Mouse (Mus musculus): Measurements from ENCODE around the gene Slc9a3r1. TPM values are rescaled to one million over a fixed set of nuclear protein-coding genes. Genes with fewer than 3 reads are reported as not detected.

Slc9a3r1 gene
- total and polyA plus RNA-seq, 2 experiments from 2014 or later = 48.5 to 73.9 TPM

GRCm38 (mm10) chr11:115189304-115189703 is 26.2 kb downstream of the Slc9a3r1 start:
- TF ChIP-seq CTCF (IDR thresholded peaks at IDR 0.05; ENCODE audit: low read depth) = no peak
- ATAC-seq = no peak

GRCm38 (mm10) chr11:115192180-115192579 is 29.0 kb downstream of the Slc9a3r1 start:
- Histone ChIP-seq H3K36me3 (ENCODE audit: insufficient read depth) (peaks cover 12% of the 10 kb centered on the region), H3K27me3 (ENCODE audit: insufficient read depth, low read length) (no peaks in the 10 kb centered on the region), H3K9me3 (ENCODE audit: low read length) (no peaks in the 10 kb centered on the region), H3K9ac (no peak overlapping the region), H3K4me2 (ENCODE audit: low read depth) (no peak overlapping the region), H3K27ac (ENCODE audit: low read depth, low read length) (no peak overlapping the region), H3K4me1 (ENCODE audit: insufficient read depth) (no peaks in the 10 kb centered on the region), H3K4me3 (ENCODE audit: low read depth, low read length) (no peak overlapping the region)
- TF ChIP-seq CTCF (IDR thresholded peaks at IDR 0.05; ENCODE audit: low read depth) = no peak
- no peak for DNase-seq
- no peak for ATAC-seq
- WGBS = 83% methylated on average over 9 of the region's 9 CpGs

More at GRCm38 (mm10) chr11:115189304-115189703, 26.2 kb downstream of the Slc9a3r1 start:
- H3K36me3 ChIP-seq (ENCODE audit: insufficient read depth) = peaks cover 7% of the 10 kb centered on the region
- H3K9me3 ChIP-seq (ENCODE audit: low read length) = no peaks in the 10 kb centered on the region
- H3K9ac ChIP-seq = no peak overlapping the region
- no peak overlapping the region for H3K27ac ChIP-seq (ENCODE audit: low read depth, low read length)
- H3K4me1 ChIP-seq (ENCODE audit: insufficient read depth) = no peaks in the 10 kb centered on the region
- no peak overlapping the region for H3K4me3 ChIP-seq (ENCODE audit: low read depth, low read length)
- DNase-seq = no peak
- H3K27me3 ChIP-seq (ENCODE audit: insufficient read depth, low read length) = no peaks in the 10 kb centered on the region
- 93% methylated on average over 6 of the region's 6 CpGs for WGBS
- H3K4me2 ChIP-seq (ENCODE audit: low read depth) = no peak overlapping the region

DNA sequence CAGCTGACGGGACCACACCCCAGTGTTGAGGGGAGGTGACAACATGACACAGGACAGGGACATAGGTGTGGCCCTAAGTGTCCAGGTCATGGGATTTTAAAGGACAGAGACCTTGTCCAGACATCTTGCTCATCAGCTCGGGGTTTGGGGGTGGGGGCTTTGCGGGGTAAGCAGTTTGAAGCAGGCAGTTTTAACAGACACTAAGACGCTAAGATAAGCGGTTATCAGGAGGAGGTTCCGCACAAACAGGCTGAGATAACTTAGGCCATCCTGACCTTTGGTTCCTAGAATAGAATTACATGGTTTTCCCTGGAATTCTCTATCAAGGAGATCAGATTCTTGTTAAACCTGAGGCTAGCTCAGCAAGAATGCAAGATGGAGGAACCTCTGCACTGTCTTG is 31.6 kb downstream of the Slc9a3r1 start:
- DNase-seq = no peak
- no peaks in the 10 kb centered on the region for H3K9me3 ChIP-seq (ENCODE audit: low read length)
- no peaks in the 10 kb centered on the region for H3K27me3 ChIP-seq (ENCODE audit: insufficient read depth, low read length)
- peaks cover 12% of the 10 kb centered on the region for H3K36me3 ChIP-seq (ENCODE audit: insufficient read depth)
- ATAC-seq = no peak
- H3K27ac ChIP-seq (ENCODE audit: low read depth, low read length) = no peak overlapping the region
- WGBS = 91% methylated on average over 6 of the region's 6 CpGs
- H3K4me3 ChIP-seq (ENCODE audit: low read depth, low read length) = no peak overlapping the region
- H3K9ac ChIP-seq = no peak overlapping the region
- no peak overlapping the region for H3K4me2 ChIP-seq (ENCODE audit: low read depth)
- TF ChIP-seq CTCF (IDR thresholded peaks at IDR 0.05; ENCODE audit: low read depth) = no peak
- no peaks in the 10 kb centered on the region for H3K4me1 ChIP-seq (ENCODE audit: insufficient read depth)

GRCm38 (mm10) chr11:115195933-115196332 is 32.8 kb downstream of the Slc9a3r1 start:
- Histone ChIP-seq H3K9me3 (ENCODE audit: low read length) (no peaks in the 10 kb centered on the region), H3K4me1 (ENCODE audit: insufficient read depth) (no peaks in the 10 kb centered on the region), H3K36me3 (ENCODE audit: insufficient read depth) (peaks cover 17% of the 10 kb centered on the region), H3K4me3 (ENCODE audit: low read depth, low read length) (no peak overlapping the region), H3K27ac (ENCODE audit: low read depth, low read length) (no peak overlapping the region), H3K9ac (no peak overlapping the region), H3K4me2 (ENCODE audit: low read depth) (no peak overlapping the region), H3K27me3 (ENCODE audit: insufficient read depth, low read length) (no peaks in the 10 kb centered on the region)
- ATAC-seq (no peak), DNase-seq (no peak)
- WGBS = 90% methylated on average over 5 of the region's 5 CpGs
- no peak for TF ChIP-seq CTCF (IDR thresholded peaks at IDR 0.05; ENCODE audit: low read depth)

GRCm38 (mm10) chr11:115197558-115197957 is 34.4 kb downstream of the Slc9a3r1 start:
- Histone ChIP-seq H3K27ac (ENCODE audit: low read depth, low read length) (no peak overlapping the region), H3K27me3 (ENCODE audit: insufficient read depth, low read length) (no peaks in the 10 kb centered on the region), H3K4me3 (ENCODE audit: low read depth, low read length) (no peak overlapping the region), H3K36me3 (ENCODE audit: insufficient read depth) (peaks cover 25% of the 10 kb centered on the region), H3K4me2 (ENCODE audit: low read depth) (no peak overlapping the region), H3K9ac (no peak overlapping the region), H3K9me3 (ENCODE audit: low read length) (no peaks in the 10 kb centered on the region), H3K4me1 (ENCODE audit: insufficient read depth) (no peaks in the 10 kb centered on the region)
- no peak for TF ChIP-seq CTCF (IDR thresholded peaks at IDR 0.05; ENCODE audit: low read depth)
- DNase-seq (no peak), ATAC-seq (no peak)
- 86% methylated on average over 8 of the region's 8 CpGs for whole genome bisulfite sequencing

- ATAC-seq (no peak), DNase-seq (no peak)
- no peak overlapping the region for H3K27ac ChIP-seq (ENCODE audit: low read depth, low read length)
- 61% methylated on average over 12 of the region's 12 CpGs for WGBS
- H3K36me3 ChIP-seq (ENCODE audit: insufficient read depth) = peaks cover 25% of the 10 kb centered on the region
- H3K4me1 ChIP-seq (ENCODE audit: insufficient read depth) = no peaks in the 10 kb centered on the region
- no peak for TF ChIP-seq CTCF (IDR thresholded peaks at IDR 0.05; ENCODE audit: low read depth)
- no peak overlapping the region for H3K9ac ChIP-seq
- H3K27me3 ChIP-seq (ENCODE audit: insufficient read depth, low read length) = no peaks in the 10 kb centered on the region
- H3K4me3 ChIP-seq (ENCODE audit: low read depth, low read length) = no peak overlapping the region
- no peak overlapping the region for H3K4me2 ChIP-seq (ENCODE audit: low read depth)
- H3K9me3 ChIP-seq (ENCODE audit: low read length) = no peaks in the 10 kb centered on the region
Observed at GRCm38 (mm10) chr11:115198932-115199384, 35.8 kb downstream of the Slc9a3r1 start.

DNA sequence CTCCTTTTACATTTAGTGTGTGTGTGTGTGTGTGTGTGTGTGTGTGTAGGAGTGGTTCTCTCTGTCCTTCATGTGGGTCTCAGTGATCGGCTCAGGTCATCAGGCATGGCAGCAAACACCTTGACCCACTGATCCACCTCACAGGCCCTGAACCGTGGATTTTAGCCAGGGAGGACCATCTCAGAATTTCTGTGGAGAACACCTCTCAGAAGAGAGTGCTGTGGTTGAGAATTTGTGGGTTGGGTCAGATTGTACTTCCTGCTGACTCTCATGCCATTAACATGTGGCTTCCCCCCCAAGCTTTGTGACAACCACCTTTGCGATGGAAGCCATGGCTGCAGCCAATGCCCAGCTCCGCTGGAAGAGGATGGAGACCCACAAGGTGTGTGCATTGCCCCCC is 37.4 kb downstream of the Slc9a3r1 start:
- no peak for TF ChIP-seq CTCF (IDR thresholded peaks at IDR 0.05; ENCODE audit: low read depth)
- Histone ChIP-seq H3K9ac (no peak overlapping the region), H3K36me3 (ENCODE audit: insufficient read depth) (peaks cover 30% of the 10 kb centered on the region), H3K4me3 (ENCODE audit: low read depth, low read length) (no peak overlapping the region), H3K4me2 (ENCODE audit: low read depth) (no peak overlapping the region), H3K27me3 (ENCODE audit: insufficient read depth, low read length) (no peaks in the 10 kb centered on the region), H3K9me3 (ENCODE audit: low read length) (no peaks in the 10 kb centered on the region), H3K27ac (ENCODE audit: low read depth, low read length) (no peak overlapping the region), H3K4me1 (ENCODE audit: insufficient read depth) (no peaks in the 10 kb centered on the region)
- DNase-seq = no peak
- 94% methylated on average over 4 of the region's 4 CpGs for WGBS
- no peak for ATAC-seq

Data from forebrain, postnatal 0 days (tissue).